Mouse (Mus musculus) megakaryocyte, adult 5-6 weeks (primary cell): Measurements from ENCODE around the gene Espn. TPM values are rescaled to one million over a fixed set of nuclear protein-coding genes. Genes with fewer than 3 reads are reported as not detected.

Source experiments
- ATAC-seq: 2 replicates; pipeline ENCODE4 v1.8.0; 2016; ENCODE audit warnings: mild to moderate bottlenecking, inconsistent platforms; ENCODE audit not compliant: poor library complexity, severe bottlenecking
- total RNA-seq, 2 experiments: library from RNA; stranded (forward) in 1 of 2; stranded (reverse) in 1 of 2; fragments of 153-499, 151-499 nt in 1 of 2; fragments of 221-1000, 200-1000 nt in 1 of 2; gene quantifications; 2 replicates each; pipeline versions ENCODE4 v1.2.3 to v1.2.4; 2015 to 2017

The Espn gene
- total RNA-seq, 2 experiments from 2014 or later = 0.22 to 1.2 TPM

- no peak for ATAC-seq
Measured at GRCm38 (mm10) chr4:152077191-152077590, 75.0 kb downstream of the Espn start.

DNA sequence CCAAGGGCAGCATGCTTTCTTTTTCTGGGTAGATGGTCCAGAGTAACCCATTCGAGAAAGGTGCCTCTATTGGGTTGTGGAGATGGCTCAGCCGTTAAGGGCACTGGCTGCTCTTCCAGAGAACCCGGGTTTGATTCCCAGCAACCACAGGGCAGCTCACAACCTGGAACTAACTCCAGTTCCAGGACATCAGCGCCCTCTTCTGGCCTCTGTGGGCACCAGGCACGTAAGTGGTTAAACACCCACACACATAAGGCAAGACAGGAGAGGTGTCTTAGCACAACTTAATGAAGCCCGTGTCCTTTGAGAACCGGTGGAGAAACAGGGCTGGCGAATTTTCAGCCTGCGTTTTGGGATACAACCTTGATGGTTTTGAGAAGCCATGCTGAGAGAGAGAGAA is 77.6 kb downstream of the Espn start:
- ATAC-seq = no peak

DNA sequence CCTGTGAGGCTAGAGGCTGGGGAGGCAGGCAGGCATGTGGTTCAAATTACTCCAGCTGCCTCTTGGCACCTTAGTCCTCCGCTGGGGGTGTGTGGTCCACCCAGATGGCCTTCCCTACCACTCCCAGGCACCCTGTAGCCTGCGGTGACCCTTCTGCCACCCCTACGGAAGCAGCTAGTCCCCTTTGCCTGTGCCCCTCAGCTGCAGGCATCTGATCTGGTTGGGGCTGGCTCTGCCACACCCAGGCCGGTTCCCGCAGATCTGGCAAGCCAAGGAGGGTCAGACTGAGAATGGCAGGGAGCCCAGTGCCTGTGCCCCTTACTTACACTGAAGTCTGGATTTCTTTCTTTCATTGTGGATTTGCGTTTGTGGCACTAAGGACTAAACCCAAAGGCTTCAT is 78.5 kb downstream of the Espn start:
- ATAC-seq = no peak

GRCm38 (mm10) chr4:152072655-152073054 is 79.5 kb downstream of the Espn start:
- ATAC-seq = peak; percentile 25

GRCm38 (mm10) chr4:152072121-152072601 is 80.0 kb downstream of the Espn start, which contains the start of gene Plekhg5:
Gene Plekhg5 (plus strand): TSS chr4:152072498.
- peak; percentile 57 for ATAC-seq

- ATAC-seq = no peak
Measured at GRCm38 (mm10) chr4:152070494-152071396, 81.4 kb downstream of the Espn start.

Other genes starting within 250 kb of the Espn start
- gene Dnajc11, start 218.7 kb downstream of the Espn start, total RNA-seq (2015) = 18.1 and 18.5 TPM in 2 replicates
- 34.7 and 39.4 TPM in 2 replicates for gene Dnajc11, start 218.7 kb downstream of the Espn start, total RNA-seq (2017)
- 9.6 and 11.2 TPM in 2 replicates for gene Thap3, start 163.4 kb downstream of the Espn start, total RNA-seq (2015)
- gene Thap3, start 163.4 kb downstream of the Espn start, total RNA-seq (2017) = 10.3 and 12.9 TPM in 2 replicates
- gene Phf13, start 156.1 kb downstream of the Espn start, total RNA-seq (2015) = 3.9 and 5.6 TPM in 2 replicates
- 4.0 and 4.5 TPM in 2 replicates for gene Phf13, start 156.1 kb downstream of the Espn start, total RNA-seq (2017)
- 2.6 and 3.8 TPM in 2 replicates for gene Klhl21, start 143.6 kb downstream of the Espn start, total RNA-seq (2015)
- 3.1 and 4.1 TPM in 2 replicates for gene Klhl21, start 143.6 kb downstream of the Espn start, total RNA-seq (2017)
- gene Zbtb48, start 124.7 kb downstream of the Espn start, total RNA-seq (2015) = 6.9 and 8.1 TPM in 2 replicates
- gene Zbtb48, start 124.7 kb downstream of the Espn start, total RNA-seq (2017) = 3.8 and 8.9 TPM in 2 replicates
- gene Tas1r1, start 113.8 kb downstream of the Espn start, total RNA-seq (2015) = 0.11 and 0.16 TPM in 2 replicates
- gene Tas1r1, start 113.8 kb downstream of the Espn start, total RNA-seq (2017) = not detected in 2 replicates
- gene Nol9, start 113.0 kb downstream of the Espn start, total RNA-seq (2015) = 10.1 and 11.1 TPM in 2 replicates
- gene Nol9, start 113.0 kb downstream of the Espn start, total RNA-seq (2017) = 10.8 and 15.5 TPM in 2 replicates
- 1.7 and 2.6 TPM in 2 replicates for gene Plekhg5, start 79.9 kb downstream of the Espn start, total RNA-seq (2015)
- 3.0 and 3.6 TPM in 2 replicates for gene Plekhg5, start 79.9 kb downstream of the Espn start, total RNA-seq (2017)
- 0.13 and 0.25 TPM in 2 replicates for gene Tnfrsf25, start 36.4 kb downstream of the Espn start, total RNA-seq (2015)
- 0.18 and 2.8 TPM in 2 replicates for gene Tnfrsf25, start 36.4 kb downstream of the Espn start, total RNA-seq (2017)
- gene Hes2, start 6.5 kb upstream of the Espn start, total RNA-seq (2015) = not detected in 2 replicates
- gene Hes2, start 6.5 kb upstream of the Espn start, total RNA-seq (2017) = not detected in 2 replicates
- 43.3 and 44.5 TPM in 2 replicates for gene Acot7, start 25.8 kb upstream of the Espn start, total RNA-seq (2015)
- gene Acot7, start 25.8 kb upstream of the Espn start, total RNA-seq (2017) = 40.1 and 43.3 TPM in 2 replicates
- not detected in 2 replicates for gene Gpr153, start 121.9 kb upstream of the Espn start, total RNA-seq (2015)
- gene Gpr153, start 121.9 kb upstream of the Espn start, total RNA-seq (2017) = 0.04 and 1.7 TPM in 2 replicates
- gene Hes3, start 139.3 kb upstream of the Espn start, total RNA-seq (2015) = not detected in 2 replicates
- gene Hes3, start 139.3 kb upstream of the Espn start, total RNA-seq (2017) = not detected in 2 replicates
- 8.7 and 9.3 TPM in 2 replicates for gene Icmt, start 144.9 kb upstream of the Espn start, total RNA-seq (2015)
- gene Icmt, start 144.9 kb upstream of the Espn start, total RNA-seq (2017) = 9.7 and 11.9 TPM in 2 replicates
- not detected in 2 replicates for gene Rnf207, start 166.6 kb upstream of the Espn start, total RNA-seq (2015)
- gene Rnf207, start 166.6 kb upstream of the Espn start, total RNA-seq (2017) = not detected in 2 replicates
- 968 and 1,019 TPM in 2 replicates for gene Rpl22, start 173.4 kb upstream of the Espn start, total RNA-seq (2015)
- 2,015 and 2,172 TPM in 2 replicates for gene Rpl22, start 173.4 kb upstream of the Espn start, total RNA-seq (2017)
- gene Chd5, start 186.3 kb upstream of the Espn start, total RNA-seq (2015) = not detected in 2 replicates
- 0.07 and 0.16 TPM in 2 replicates for gene Chd5, start 186.3 kb upstream of the Espn start, total RNA-seq (2017)